Mouse (Mus musculus) C2C12 (cell line): ENCODE measurements at regions not wholly inside any gene's neighbourhood (a gene's known extent, or its start where the extent isn't known, plus 50 kb on each side); places are given as distances from the start of the nearest gene placed in this dataset.

Experiments used
- H3K27me3 ChIP-seq: one replicate; pipeline ENCODE4 v1.6.1; 2011; ENCODE audit not compliant: control insufficient read depth, insufficient read depth, insufficient read length
- H3K36me3 ChIP-seq: one replicate; pipeline ENCODE4 v1.6.1; 2011; ENCODE audit not compliant: control insufficient read depth, insufficient read depth
- H3K4me3 ChIP-seq: one replicate; pipeline ENCODE4 v1.5.1; 2011; ENCODE audit warnings: mild to moderate bottlenecking, control low read depth; ENCODE audit not compliant: poor library complexity, insufficient read depth, severe bottlenecking
- H3K79me2 ChIP-seq: one replicate; pipeline ENCODE4 v1.6.1; 2011; ENCODE audit not compliant: control insufficient read depth, insufficient read depth
- H3K79me3 ChIP-seq: one replicate; pipeline ENCODE4 v1.6.1; 2011; ENCODE audit warnings: low read depth, control low read depth
- H3ac ChIP-seq: one replicate; pipeline ENCODE3; 2011; ENCODE audit warnings: low read depth; ENCODE audit not compliant: control insufficient read depth, insufficient read length
- CEBPB ChIP-seq: IDR thresholded peaks from one replicate; pipeline ENCODE4 v1.6.1; 2011; ENCODE audit warnings: low read depth, mild to moderate bottlenecking, control low read depth, moderate library complexity
- CTCF ChIP-seq: IDR thresholded peaks from one replicate; pipeline ENCODE4 v1.5.1; 2011; ENCODE audit not compliant: control insufficient read depth, insufficient read depth, insufficient read length
- FOSL1 ChIP-seq: IDR thresholded peaks from one replicate; pipeline ENCODE4 v1.8.0; 2011; ENCODE audit warnings: mild to moderate bottlenecking, low read length; ENCODE audit not compliant: poor library complexity, insufficient read depth, severe bottlenecking
- MAX ChIP-seq: IDR thresholded peaks from one replicate; pipeline ENCODE4 v1.6.1; 2011; ENCODE audit warnings: mild to moderate bottlenecking, control low read depth
- MYOD1 ChIP-seq: IDR thresholded peaks from one replicate; pipeline ENCODE4 v1.6.1; 2011; ENCODE audit warnings: low read depth; ENCODE audit not compliant: control insufficient read depth, insufficient read length
- MYOG ChIP-seq: IDR thresholded peaks from one replicate; pipeline ENCODE4 v1.6.1; 2011; ENCODE audit not compliant: control insufficient read depth, insufficient read length; ENCODE audit errors: extremely low read depth
- USF1 ChIP-seq: IDR thresholded peaks from one replicate; pipeline ENCODE4 v1.6.1; 2011; ENCODE audit warnings: low read depth, mild to moderate bottlenecking, control low read depth, moderate library complexity

GRCm38 (mm10) chr14:67139152-67139551 lies 1130.1 kb upstream of the Gulo start:
- no peak overlapping the region for H3K4me3 ChIP-seq
- H3K36me3 ChIP-seq, result no peaks in the 10 kb centered on the region
- no peak overlapping the region for H3ac ChIP-seq
- H3K79me2 ChIP-seq, result no peaks in the 10 kb centered on the region
- TF ChIP-seq MYOG, result no peak
- no peak for TF ChIP-seq MAX
- no peak for TF ChIP-seq CEBPB
- no peak for TF ChIP-seq CTCF
- TF ChIP-seq USF1, result no peak
- no peak for TF ChIP-seq FOSL1
- no peak for TF ChIP-seq MYOD1
- no peaks in the 10 kb centered on the region for H3K79me3 ChIP-seq
- H3K27me3 ChIP-seq, result peaks cover 11% of the 10 kb centered on the region

GRCm38 (mm10) chr14:67136141-67136498 lies 1127.1 kb upstream of the Gulo start:
- H3K36me3 ChIP-seq, result no peaks in the 10 kb centered on the region
- H3K79me2 ChIP-seq, result no peaks in the 10 kb centered on the region
- no peaks in the 10 kb centered on the region for H3K79me3 ChIP-seq
- H3K4me3 ChIP-seq, result no peak overlapping the region
- TF ChIP-seq MYOD1 (no peak), MAX (no peak)
- no peak overlapping the region for H3ac ChIP-seq
- H3K27me3 ChIP-seq, result peaks cover 9% of the 10 kb centered on the region

- no peaks in the 10 kb centered on the region for H3K79me3 ChIP-seq
- peaks cover 6% of the 10 kb centered on the region for H3K27me3 ChIP-seq
- no peak overlapping the region for H3ac ChIP-seq
- no peak overlapping the region for H3K4me3 ChIP-seq
- H3K79me2 ChIP-seq, result no peaks in the 10 kb centered on the region
- no peak for TF ChIP-seq CTCF
- no peak for TF ChIP-seq USF1
- TF ChIP-seq MAX, result no peak
- no peak for TF ChIP-seq MYOD1
- TF ChIP-seq CEBPB, result no peak
- no peaks in the 10 kb centered on the region for H3K36me3 ChIP-seq
These were observed 1126.5 kb upstream of the Gulo start for GRCm38 (mm10) chr14:67135221-67136140.

- H3K4me3 ChIP-seq, result no peak overlapping the region
- H3ac ChIP-seq, result no peak overlapping the region
- H3K27me3 ChIP-seq, result peaks cover 4% of the 10 kb centered on the region
- TF ChIP-seq CTCF (no peak), USF1 (no peak), CEBPB (no peak), MYOG (no peak), FOSL1 (no peak), MAX (no peak), MYOD1 (no peak)
- no peaks in the 10 kb centered on the region for H3K36me3 ChIP-seq
- no peaks in the 10 kb centered on the region for H3K79me2 ChIP-seq
- H3K79me3 ChIP-seq, result no peaks in the 10 kb centered on the region
These were observed 1124.2 kb upstream of the Gulo start for GRCm38 (mm10) chr14:67133221-67133620.

GRCm38 (mm10) chr14:67127118-67127517 lies 1118.1 kb upstream of the Gulo start:
- H3K36me3 ChIP-seq, result no peaks in the 10 kb centered on the region
- TF ChIP-seq MYOD1, result no peak
- TF ChIP-seq CEBPB, result no peak
- no peak for TF ChIP-seq USF1
- no peak for TF ChIP-seq MAX
- no peak for TF ChIP-seq FOSL1
- TF ChIP-seq MYOG, result no peak
- no peak for TF ChIP-seq CTCF
- peaks cover 15% of the 10 kb centered on the region for H3K27me3 ChIP-seq
- H3ac ChIP-seq, result no peak overlapping the region
- no peaks in the 10 kb centered on the region for H3K79me2 ChIP-seq
- H3K4me3 ChIP-seq, result no peak overlapping the region
- no peaks in the 10 kb centered on the region for H3K79me3 ChIP-seq

- no peaks in the 10 kb centered on the region for H3K79me2 ChIP-seq
- H3ac ChIP-seq, result no peak overlapping the region
- H3K4me3 ChIP-seq, result no peak overlapping the region
- H3K36me3 ChIP-seq, result no peaks in the 10 kb centered on the region
- no peaks in the 10 kb centered on the region for H3K79me3 ChIP-seq
- no peak for TF ChIP-seq MYOG
- TF ChIP-seq USF1, result no peak
- TF ChIP-seq FOSL1, result no peak
- TF ChIP-seq MAX, result no peak
- TF ChIP-seq MYOD1, result no peak
- no peak for TF ChIP-seq CEBPB
- TF ChIP-seq CTCF, result no peak
- peaks cover 15% of the 10 kb centered on the region for H3K27me3 ChIP-seq
These were observed 1117.2 kb upstream of the Gulo start for GRCm38 (mm10) chr14:67126254-67126653.
